Mouse (Mus musculus) lung, postnatal 0 days (tissue): ENCODE results near the gene Cd80.

Experiments
- CTCF ChIP-seq: IDR thresholded peaks from 2 replicates; pipeline ENCODE4 v1.5.1; 2016; ENCODE audit warnings: antibody characterized with exemption, mild to moderate bottlenecking
- EP300 ChIP-seq: IDR thresholded peaks from 2 replicates; pipeline ENCODE4 v1.6.1; 2016; ENCODE audit warnings: antibody characterized with exemption, mild to moderate bottlenecking, control low read depth

DNA sequence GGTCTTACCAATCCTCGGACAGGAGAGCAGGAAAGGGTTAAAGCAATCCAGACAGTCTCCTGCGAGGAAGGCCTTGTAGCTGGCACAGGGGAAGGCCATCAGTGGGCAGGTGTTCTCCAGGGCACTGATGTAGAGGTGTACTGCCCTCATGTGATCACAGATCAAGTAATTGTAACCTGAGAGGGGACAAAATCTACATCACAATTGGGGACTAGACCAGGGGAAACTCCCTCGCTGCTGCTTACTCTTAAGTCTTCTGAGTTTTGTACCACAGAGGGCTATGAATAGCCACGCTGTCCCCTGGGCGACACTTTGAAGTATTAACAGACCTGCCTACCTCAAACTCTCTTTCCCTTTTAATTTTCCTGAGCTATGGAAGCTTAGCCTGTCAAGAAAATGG is 47.8 kb upstream of the Cd80 start:
- TF ChIP-seq CTCF (no peak), EP300 (no peak)
